Mouse (Mus musculus): ENCODE data around the gene BC003965. TPM values are rescaled to one million over a fixed set of nuclear protein-coding genes. Genes with fewer than 3 reads are reported as not detected.

Gene BC003965
- 1 to 10 TPM; 5.6 to 6.3 TPM for total RNA-seq (2023)

GRCm38 (mm10) chr17:25184129-25184691 is at the start of gene BC003965:
TSS of gene BC003965 (plus strand) at chr17:25184554.

GRCm38 (mm10) chr17:25162161-25162560 is 22.2 kb upstream of the BC003965 start, which contains the start of gene Ccdc154:
TSS of gene Ccdc154 (plus strand) at chr17:25162461.

GRCm38 (mm10) chr17:25175411-25175810 is 8.9 kb upstream of the BC003965 start, which contains the start of gene Gm38655:
TSS of gene Gm38655 (minus strand) at chr17:25175471.

GRCm38 (mm10) chr17:25188150-25189031 is 4.0 kb downstream of the BC003965 start, which contains the start of gene Unkl:
TSS of gene Unkl (plus strand) at chr17:25188397.

Other genes with a start within 250 kb of the BC003965 start
- 10 to 100 TPM; 61.9 to 68.8 TPM for gene Mapk8ip3, start 247.6 kb upstream of the BC003965 start, total RNA-seq (2023)
- 10 to 100 TPM; 36.4 to 38.8 TPM for gene Jpt2, start 223.9 kb upstream of the BC003965 start, total RNA-seq (2023)
- gene Cramp1l, start 168.8 kb upstream of the BC003965 start, total RNA-seq (2023), result 10 to 100 TPM; 29.6 to 30.1 TPM
- 10 to 100 TPM; 13.2 to 21.9 TPM for gene Ift140, start 168.5 kb upstream of the BC003965 start, total RNA-seq (2023)
- not detected for gene Tmem204, start 101.0 kb upstream of the BC003965 start, total RNA-seq (2023)
- gene Telo2, start 68.6 kb upstream of the BC003965 start, total RNA-seq (2023), result 10 to 100 TPM; 10.4 to 11.8 TPM
- gene Ptx4, start 63.8 kb upstream of the BC003965 start, total RNA-seq (2023), result not detected
- gene Clcn7, start 51.2 kb upstream of the BC003965 start, total RNA-seq (2023), result 10 to 100 TPM; 27.5 to 31.4 TPM
- gene Ccdc154, start 22.1 kb upstream of the BC003965 start, total RNA-seq (2023), result under 1 TPM in 1 of 2 experiments, not detected in 1; 0.22 TPM
- not detected for gene Gm38655, start 9.1 kb upstream of the BC003965 start, total RNA-seq (2023)
- gene Unkl, start 3.8 kb downstream of the BC003965 start, total RNA-seq (2023), result 10 to 100 TPM; 15.9 to 21.7 TPM
- gene Gnptg, start 55.6 kb downstream of the BC003965 start, total RNA-seq (2023), result 10 to 100 TPM; 13.4 to 15.4 TPM
- 1 to 10 TPM; 7.6 to 7.7 TPM for gene Tsr3, start 55.6 kb downstream of the BC003965 start, total RNA-seq (2023)
- 1 to 10 TPM; 5.4 to 8.2 TPM for gene Baiap3, start 71.8 kb downstream of the BC003965 start, total RNA-seq (2023)
- 100 to 1,000 TPM; 193 to 202 TPM for gene Ube2i, start 90.1 kb downstream of the BC003965 start, total RNA-seq (2023)
- gene Prss34, start 113.8 kb downstream of the BC003965 start, total RNA-seq (2023), result 100 to 1,000 TPM; 125 to 158 TPM
- not detected for gene Prss28, start 124.1 kb downstream of the BC003965 start, total RNA-seq (2023)
- not detected for gene Prss29, start 134.1 kb downstream of the BC003965 start, total RNA-seq (2023)
- gene Tpsab1, start 161.0 kb downstream of the BC003965 start, total RNA-seq (2023), result not detected
- gene Tpsb2, start 181.8 kb downstream of the BC003965 start, total RNA-seq (2023), result not detected
- gene Tpsg1, start 184.7 kb downstream of the BC003965 start, total RNA-seq (2023), result not detected
- gene Cacna1h, start 249.2 kb downstream of the BC003965 start, total RNA-seq (2023), result 1 to 10 TPM in 1 of 2 experiments, under 1 TPM in 1; 0.39 to 1.5 TPM

Measured in neutrophil, adult 83 days (primary cell).